Mouse (Mus musculus) thymus, adult 2 months (tissue): ENCODE data around the gene Dip2c. TPM values are rescaled to one million over a fixed set of nuclear protein-coding genes. Genes with fewer than 3 reads are reported as not detected.

Experiments
- DNase-seq: peaks from one replicate; pipeline ENCODE4 v3.0.0; 2021
- H3K27ac ChIP-seq: fragments of 200-500 bp; 2 replicates; pipeline ENCODE4 v1.5.1; 2012; ENCODE audit warnings: low read length, control low read depth; ENCODE audit not compliant: control insufficient read depth, insufficient read depth
- H3K27me3 ChIP-seq: fragments of 200-500 bp; 2 replicates; pipeline ENCODE4 v1.6.1; 2012; ENCODE audit warnings: mild to moderate bottlenecking, low read length, moderate library complexity, mixed read lengths; ENCODE audit not compliant: control insufficient read depth, insufficient read depth
- H3K36me3 ChIP-seq: fragments of 200-500 bp; 2 replicates; pipeline ENCODE4 v1.6.1; 2012; ENCODE audit warnings: mild to moderate bottlenecking, low read length, moderate library complexity; ENCODE audit not compliant: control insufficient read depth, insufficient read depth
- H3K4me1 ChIP-seq: fragments of 200-500 bp; replicated peaks from 2 replicates; pipeline ENCODE4 v1.6.1; 2012; ENCODE audit warnings: low read length; ENCODE audit not compliant: control insufficient read depth, insufficient read depth
- H3K4me3 ChIP-seq: fragments of 200-500 bp; 2 replicates; pipeline ENCODE4 v1.5.1; 2012; ENCODE audit warnings: mild to moderate bottlenecking, low read length, control low read depth, moderate library complexity; ENCODE audit not compliant: control insufficient read depth, insufficient read depth
- CTCF ChIP-seq: fragments of 200-500 bp; IDR thresholded peaks from 2 replicates; pipeline ENCODE4 v1.5.1; 2012; ENCODE audit warnings: mild to moderate bottlenecking, control low read depth, low read length, moderate library complexity, borderline replicate concordance; ENCODE audit not compliant: control insufficient read depth, poor library complexity, insufficient read depth; ENCODE audit errors: extremely low read depth
- POLR2A ChIP-seq: fragments of 200-500 bp; IDR thresholded peaks from 2 replicates; pipeline ENCODE4 v1.6.1; 2012; ENCODE audit warnings: mild to moderate bottlenecking, low read length, control low read depth, moderate library complexity; ENCODE audit not compliant: control insufficient read depth, poor library complexity, insufficient read depth; ENCODE audit errors: extremely low read depth
- WGBS: fragments of 180-500 bp; shearing (Covaris S2); methylation state at CpG from one replicate; pipeline ENCODE4 v1.1.7; 2018; 5-methylcytosine and 5-hydroxymethylcytosine counted together
- polyA plus RNA-seq: library from polyadenylated mRNA; depleted of rRNA; stranded (reverse); fragments of >200 nt; gene quantifications from 2 replicates; pipeline ENCODE4 v1.2.3, GENCODE M21; 2012; rRNA removed

Dip2c gene
- polyA plus RNA-seq, 1 experiment = 6.5 TPM

DNA sequence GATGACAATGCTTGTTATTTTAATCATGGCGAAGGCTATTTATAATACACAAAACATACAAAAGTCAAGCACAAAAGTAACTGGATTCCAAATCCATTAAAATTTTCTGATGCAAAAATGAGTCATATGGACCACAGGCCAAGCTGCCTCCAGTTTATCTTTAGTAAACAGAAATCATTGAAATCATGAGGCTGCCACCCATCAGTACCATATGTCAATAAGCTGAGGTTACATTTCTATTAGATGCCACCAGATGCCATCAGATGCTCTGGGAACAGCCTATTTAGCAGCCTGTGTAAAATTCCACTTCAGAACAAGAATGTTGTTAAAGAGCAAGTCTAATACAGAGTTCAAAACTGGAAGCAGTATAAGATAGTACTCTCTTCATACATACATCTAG is 436.1 kb downstream of the Dip2c start:
- 98% methylated on average over 1 of the region's 1 CpGs for WGBS
- Histone ChIP-seq H3K4me1 (no peaks in the 10 kb centered on the region; the same call in 1 of the 2 replicates), H3K27me3 (no peaks in the 10 kb centered on the region), H3K27ac (no peak overlapping the region), H3K4me3 (no peak overlapping the region), H3K36me3 (no peaks in the 10 kb centered on the region)
- TF ChIP-seq POLR2A = no peak
- no peak for DNase-seq

DNA sequence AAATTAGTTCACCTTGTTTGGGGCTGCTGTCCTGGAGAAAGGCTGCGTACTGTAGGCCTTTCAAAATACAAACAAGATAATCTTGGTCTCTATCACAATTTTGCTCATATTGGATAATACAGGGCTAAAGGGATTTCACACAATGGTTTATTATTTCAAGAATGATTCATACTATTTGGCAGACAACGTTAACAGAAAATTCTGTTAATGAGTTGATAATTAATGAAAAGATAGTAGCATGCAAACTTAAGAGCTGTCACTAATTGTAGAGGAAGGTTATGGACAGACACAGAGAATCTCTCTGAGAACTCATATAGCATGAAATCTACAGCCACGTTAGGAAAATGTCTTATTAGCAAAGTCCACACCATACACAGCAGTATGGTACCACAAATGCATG is 436.6 kb downstream of the Dip2c start:
- no peak for DNase-seq
- 96% methylated on average over 3 of the region's 3 CpGs for WGBS
- H3K4me3 ChIP-seq = no peak overlapping the region
- H3K4me1 ChIP-seq = no peaks in the 10 kb centered on the region; the same call in 1 of the 2 replicates
- TF ChIP-seq CTCF (no peak), POLR2A (no peak)
- H3K36me3 ChIP-seq = no peaks in the 10 kb centered on the region
- H3K27me3 ChIP-seq = no peaks in the 10 kb centered on the region
- H3K27ac ChIP-seq = no peak overlapping the region

DNA sequence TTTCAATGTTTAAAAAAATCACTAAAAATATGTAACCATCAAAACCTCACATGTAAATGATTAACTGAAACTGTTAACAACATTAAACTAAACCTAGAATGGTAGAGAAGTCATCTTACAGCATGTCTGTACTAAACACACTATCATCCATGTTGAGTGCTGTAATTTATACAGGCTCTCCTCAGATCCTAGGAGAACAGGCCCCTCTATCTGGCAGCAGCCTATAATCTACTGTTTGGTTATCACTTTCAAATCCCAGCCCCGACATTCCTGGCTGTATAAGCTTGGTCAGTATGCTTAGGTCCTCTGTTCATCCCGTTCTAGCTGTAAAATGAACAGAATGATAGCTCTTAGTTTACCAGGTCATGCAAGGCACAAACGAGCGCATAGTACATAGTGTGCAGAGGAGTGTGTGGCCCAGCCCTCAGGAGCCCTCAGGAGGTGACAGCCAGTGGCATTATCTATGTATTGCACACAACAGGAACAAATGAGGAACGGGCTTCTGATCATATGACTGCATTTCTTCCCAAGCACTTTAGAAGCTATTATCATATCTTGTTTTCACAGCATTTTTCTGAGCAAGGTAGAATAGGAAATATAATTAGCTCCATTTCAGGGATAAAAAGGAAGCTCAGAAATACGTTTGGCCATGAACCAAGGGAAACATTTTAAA is 437.3 kb downstream of the Dip2c start:
- TF ChIP-seq POLR2A (no peak), CTCF (no peak)
- H3K36me3 ChIP-seq = no peaks in the 10 kb centered on the region
- WGBS = 97% methylated on average over 6 of the region's 6 CpGs

DNA sequence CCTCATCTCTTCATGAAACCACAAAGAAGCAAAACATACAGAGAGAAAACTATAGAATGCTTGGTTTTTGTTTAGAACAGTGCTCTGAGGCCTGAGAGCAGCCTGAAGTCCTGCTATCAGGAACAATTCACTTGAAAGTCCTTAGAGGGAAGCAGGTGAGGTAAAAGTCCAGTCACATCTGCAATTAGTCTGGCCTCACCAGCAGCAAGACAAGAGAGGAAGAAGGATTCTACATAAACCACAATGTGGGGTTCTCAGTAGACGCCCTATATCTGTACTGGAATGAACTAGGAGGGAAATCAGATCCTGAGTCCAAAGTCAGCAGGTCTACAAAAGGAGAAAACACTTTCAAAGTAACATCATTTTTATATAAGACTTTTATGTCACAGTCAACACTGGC is 438.9 kb downstream of the Dip2c start:
- no peak for DNase-seq
- Histone ChIP-seq H3K27me3 (no peaks in the 10 kb centered on the region), H3K4me1 (no peaks in the 10 kb centered on the region), H3K36me3 (no peaks in the 10 kb centered on the region), H3K27ac (no peak overlapping the region), H3K4me3 (no peak overlapping the region)
- WGBS = 78% methylated on average over 1 of the region's 1 CpGs
- TF ChIP-seq POLR2A = no peak
- no peak for TF ChIP-seq CTCF

More for the DNA sequence above, 437.3 kb downstream of the Dip2c start:
- no peaks in the 10 kb centered on the region; the same call in 1 of the 2 replicates for H3K4me1 ChIP-seq
- H3K27me3 ChIP-seq = no peaks in the 10 kb centered on the region
- H3K27ac ChIP-seq = no peak overlapping the region
- H3K4me3 ChIP-seq = no peak overlapping the region
- DNase-seq = no peak

Other genes with a start within 250 kb of the Dip2c start
- gene Larp4b, start 182.6 kb upstream of the Dip2c start, polyA plus RNA-seq = 24.1 and 34.8 TPM in 2 replicates